Mouse (Mus musculus) CH12.LX (cell line): ENCODE results near the gene Cd81. TPM values are rescaled to one million over a fixed set of nuclear protein-coding genes. Genes with fewer than 3 reads are reported as not detected.
A peak's percentile ranks its signal among the peaks of the same experiment; 100 is the strongest.

Experiments used
- DNase-seq: peaks from one replicate; pipeline ENCODE4 v3.0.0-alpha.2; 2013; ENCODE audit errors: extremely low read depth
- H3K27ac ChIP-seq: 2 replicates; pipeline ENCODE4 v1.5.1; 2012; ENCODE audit warnings: low read depth, mild to moderate bottlenecking, control low read depth, moderate library complexity; ENCODE audit not compliant: insufficient read depth
- H3K27me3 ChIP-seq: replicated peaks from 2 replicates; pipeline ENCODE3; 2012; ENCODE audit warnings: inconsistent platforms
- H3K36me3 ChIP-seq, 2 experiments: replicated peaks in 1 of 2; 2 replicates each; pipeline versions ENCODE3 to v1.6.1; 2012; ENCODE audit warnings: inconsistent platforms in 1 of 2, low read length in 1 of 2, mild to moderate bottlenecking in 1 of 2, mixed read lengths in 1 of 2, moderate library complexity in 1 of 2; ENCODE audit not compliant: control insufficient read depth in 1 of 2, insufficient read depth in 1 of 2
- H3K4me1 ChIP-seq, 2 experiments: 2 replicates each; pipeline ENCODE4 v1.6.1; 2012; ENCODE audit warnings: inconsistent platforms in 1 of 2, moderate library complexity in 1 of 2; ENCODE audit not compliant: insufficient read depth in 2 of 2, control insufficient read depth in 1 of 2
- H3K4me2 ChIP-seq: 2 replicates; pipeline ENCODE4 v1.6.1; 2012; ENCODE audit warnings: low read depth, mild to moderate bottlenecking, control low read depth; ENCODE audit not compliant: poor library complexity, insufficient read depth, severe bottlenecking
- H3K4me3 ChIP-seq, 3 experiments: fragments of 150-350 bp in 1 of 3; sonication (generic) in 1 of 3; replicated peaks in 1 of 3; 2 replicates each; pipeline versions ENCODE3 to v1.5.1; 2011 to 2012; ENCODE audit warnings: low read depth in 2 of 3, low read length in 2 of 3, mild to moderate bottlenecking in 2 of 3, moderate library complexity in 2 of 3, control low read depth in 1 of 3, improper control_type of control experiment in 1 of 3, inconsistent platforms in 1 of 3, mixed read lengths in 1 of 3; ENCODE audit not compliant: poor library complexity in 1 of 3
- H3K79me2 ChIP-seq: replicated peaks from 2 replicates; pipeline ENCODE4 v1.6.1; 2012; ENCODE audit warnings: mild to moderate bottlenecking, moderate library complexity; ENCODE audit not compliant: control insufficient read depth, poor library complexity, insufficient read depth, severe bottlenecking; ENCODE audit errors: extremely low read depth
- H3K9ac ChIP-seq: 2 replicates; pipeline ENCODE4 v1.6.1; 2012; ENCODE audit warnings: low read depth, mild to moderate bottlenecking, control low read depth, moderate library complexity; ENCODE audit not compliant: insufficient read depth
- H3K9me3 ChIP-seq: replicated peaks from 2 replicates; pipeline ENCODE3; 2012; ENCODE audit warnings: low read length, inconsistent platforms, mixed read lengths
- BHLHE40 ChIP-seq: IDR thresholded peaks from 2 replicates; pipeline ENCODE4 v1.6.1; 2011; ENCODE audit warnings: mild to moderate bottlenecking, low read depth, low read length, improper control_type of control experiment
- CHD1 ChIP-seq: IDR thresholded peaks from 2 replicates; pipeline ENCODE4 v1.6.1; 2012; ENCODE audit warnings: low read depth, low read length, improper control_type of control experiment, inconsistent platforms
- CHD2 ChIP-seq: IDR thresholded peaks from 2 replicates; pipeline ENCODE4 v1.6.1; 2011; ENCODE audit warnings: low read length, improper control_type of control experiment
- CTCF ChIP-seq, 2 experiments: IDR thresholded peaks in 1 of 2; conservative IDR thresholded peaks in 1 of 2; 2 replicates each; pipeline ENCODE4 v1.5.1; 2011 to 2012; ENCODE audit warnings: low read depth in 2 of 2, low read length in 2 of 2, improper control_type of control experiment in 1 of 2, inconsistent platforms in 1 of 2, mild to moderate bottlenecking in 1 of 2, moderate library complexity in 1 of 2
- EP300 ChIP-seq: IDR thresholded peaks from 2 replicates; pipeline ENCODE4 v1.6.1; 2011; ENCODE audit warnings: low read length, improper control_type of control experiment
- ETS1 ChIP-seq: conservative IDR thresholded peaks from 2 replicates; pipeline ENCODE4 v1.6.1; 2012; ENCODE audit warnings: low read depth, mild to moderate bottlenecking, inconsistent platforms, low read length, improper control_type of control experiment, moderate library complexity
- GABPA ChIP-seq: IDR thresholded peaks from 2 replicates; pipeline ENCODE4 v1.6.1; 2012; ENCODE audit warnings: low read depth, low read length, improper control_type of control experiment, inconsistent platforms; ENCODE audit not compliant: insufficient replicate concordance
- HCFC1 ChIP-seq: IDR thresholded peaks from 2 replicates; pipeline ENCODE4 v1.6.1; 2012; ENCODE audit warnings: low read depth, mild to moderate bottlenecking, inconsistent platforms, low read length, improper control_type of control experiment
- IRF4 ChIP-seq: IDR thresholded peaks from 2 replicates; pipeline ENCODE4 v1.6.1; 2014; ENCODE audit warnings: low read depth, mild to moderate bottlenecking, inconsistent platforms, low read length, improper control_type of control experiment
- JUND ChIP-seq: conservative IDR thresholded peaks from 2 replicates; pipeline ENCODE4 v1.6.1; 2011; ENCODE audit warnings: low read depth, low read length, improper control_type of control experiment
- KAT2A ChIP-seq: IDR thresholded peaks from 2 replicates; pipeline ENCODE4 v1.6.1; 2012; ENCODE audit warnings: low read length, improper control_type of control experiment, inconsistent platforms; ENCODE audit not compliant: insufficient replicate concordance
- MAFK ChIP-seq: IDR thresholded peaks from 2 replicates; pipeline ENCODE4 v1.6.1; 2011; ENCODE audit warnings: low read length, improper control_type of control experiment; ENCODE audit not compliant: insufficient replicate concordance
- MAX ChIP-seq: IDR thresholded peaks from 2 replicates; pipeline ENCODE4 v1.6.1; 2011; ENCODE audit warnings: low read length, improper control_type of control experiment
- MAZ ChIP-seq: IDR thresholded peaks from 2 replicates; pipeline ENCODE4 v1.6.1; 2012; ENCODE audit warnings: low read depth, mild to moderate bottlenecking, inconsistent platforms, low read length, improper control_type of control experiment, moderate library complexity
- MEF2A ChIP-seq: IDR thresholded peaks from 2 replicates; pipeline ENCODE4 v1.6.1; 2014; ENCODE audit warnings: low read depth, mild to moderate bottlenecking, inconsistent platforms, low read length, improper control_type of control experiment, borderline replicate concordance
- NELFE ChIP-seq: IDR thresholded peaks from 2 replicates; pipeline ENCODE4 v1.6.1; 2011; ENCODE audit warnings: low read depth, low read length, improper control_type of control experiment
- PAX5 ChIP-seq: IDR thresholded peaks from 2 replicates; pipeline ENCODE4 v1.6.1; 2012; ENCODE audit warnings: low read length, inconsistent platforms, mixed read lengths
- POLR2A ChIP-seq: IDR thresholded peaks from 2 replicates; pipeline ENCODE4 v1.6.1; 2011; ENCODE audit warnings: low read depth, mild to moderate bottlenecking, improper control_type of control experiment, low read length
- POLR2AphosphoS2 ChIP-seq: IDR thresholded peaks from 2 replicates; pipeline ENCODE4 v1.6.1; 2011; ENCODE audit warnings: low read depth, low read length, improper control_type of control experiment
- RAD21 ChIP-seq: IDR thresholded peaks from 2 replicates; pipeline ENCODE4 v1.6.1; 2011; ENCODE audit warnings: low read depth, mild to moderate bottlenecking, low read length, improper control_type of control experiment, moderate library complexity
- RCOR1 ChIP-seq: conservative IDR thresholded peaks from 2 replicates; pipeline ENCODE4 v1.6.1; 2012; ENCODE audit warnings: low read depth, mild to moderate bottlenecking, inconsistent platforms, low read length, improper control_type of control experiment
- SIN3A ChIP-seq: IDR thresholded peaks from 2 replicates; pipeline ENCODE4 v1.6.1; 2012; ENCODE audit warnings: low read length, improper control_type of control experiment, inconsistent platforms
- SMC3 ChIP-seq: IDR thresholded peaks from 2 replicates; pipeline ENCODE4 v1.6.1; 2011; ENCODE audit warnings: low read depth, low read length, improper control_type of control experiment
- TBP ChIP-seq: conservative IDR thresholded peaks from 2 replicates; pipeline ENCODE4 v1.6.1; 2011; ENCODE audit warnings: low read depth, low read length, improper control_type of control experiment
- TCF12 ChIP-seq: IDR thresholded peaks from 2 replicates; pipeline ENCODE4 v1.6.1; 2014; ENCODE audit warnings: low read depth, mild to moderate bottlenecking, inconsistent platforms, low read length, improper control_type of control experiment
- UBTF ChIP-seq: IDR thresholded peaks from 2 replicates; pipeline ENCODE4 v1.6.1; 2012; ENCODE audit warnings: low read depth, mild to moderate bottlenecking, inconsistent platforms, low read length, improper control_type of control experiment, moderate library complexity
- USF2 ChIP-seq: conservative IDR thresholded peaks from 2 replicates; pipeline ENCODE4 v1.6.1; 2011; ENCODE audit warnings: low read depth, low read length, improper control_type of control experiment
- ZC3H11A ChIP-seq: IDR thresholded peaks from 2 replicates; pipeline ENCODE4 v1.6.1; 2012; ENCODE audit warnings: low read depth, mild to moderate bottlenecking, inconsistent platforms, low read length, improper control_type of control experiment
- ZKSCAN1 ChIP-seq: IDR thresholded peaks from 2 replicates; pipeline ENCODE4 v1.6.1; 2012; ENCODE audit warnings: low read depth, inconsistent platforms, low read length, improper control_type of control experiment, borderline replicate concordance
- ZMIZ1 ChIP-seq: IDR thresholded peaks from 2 replicates; pipeline ENCODE4 v1.6.1; 2012; ENCODE audit warnings: low read depth, mild to moderate bottlenecking, inconsistent platforms, low read length, improper control_type of control experiment
- dilution Hi-C: fragments of 300-500 bp; cut with MboI; formaldehyde crosslinking; loops from 2 replicates; pipeline ENCODE4 v1.14.3; 2020; ENCODE audit warnings: low sequenced_read_pairs; ENCODE audit not compliant: extremely low pct_unique_long_range_greater_than_20kb, extremely low pct_ligation_motif_present
- in situ Hi-C: fragments of 300-500 bp; cut with MboI; formaldehyde crosslinking; loops from 3 replicates; pipeline ENCODE4 v1.14.3; 2019; ENCODE audit warnings: low sequenced_read_pairs, low pct_ligation_motif_present, low pct_unique_long_range_greater_than_20kb, mixed read lengths
- polyA plus RNA-seq: library from polyadenylated mRNA; unstranded; fragments of >175 nt; gene quantifications from 2 replicates; pipeline ENCODE4 v1.2.1, GENCODE M21; 2012; ENCODE audit warnings: low read depth; ENCODE audit not compliant: insufficient read length
- total RNA-seq, 2 experiments: library from RNA; depleted of rRNA; stranded (reverse); fragments of 300-350 nt in 1 of 2; fragments of >200 nt in 1 of 2; gene quantifications; 2 replicates each; pipeline ENCODE4 v1.2.3; 2012 to 2014

The Cd81 gene
- total and polyA plus RNA-seq, 3 experiments: 318 to 352 (median 327) TPM

- Histone ChIP-seq H3K36me3 (peaks cover 0 to 8% of the 10 kb centered on the region in 2 experiments), H3K27ac (no peak overlapping the region), H3K4me2 (no peak overlapping the region), H3K79me2 (no peaks in the 10 kb centered on the region), H3K4me1 (peaks cover 21 to 37% of the 10 kb centered on the region in 2 experiments), H3K9me3 (no peaks in the 10 kb centered on the region), H3K4me3 (no peak overlapping the region), H3K9ac (no peak overlapping the region), H3K27me3 (no peaks in the 10 kb centered on the region)
- no peak for DNase-seq
- dilution Hi-C loops (no loop called here), in situ Hi-C loops (no loop called here)
- TF ChIP-seq ZKSCAN1 (no peak), UBTF (no peak), JUND (no peak), BHLHE40 (no peak), IRF4 (no peak), POLR2A (no peak), CHD1 (no peak), SMC3 (no peak), CHD2 (no peak), USF2 (no peak), PAX5 (no peak), RCOR1 (no peak), SIN3A (no peak), RAD21 (no peak), MEF2A (no peak), ZC3H11A (no peak), MAFK (no peak), NELFE (no peak), CTCF (conservative IDR thresholded peaks at IDR 0.05 in 1 of 2, IDR thresholded peaks at IDR 0.05 in 1 of 2; ENCODE audit: low read depth in 2 of 2, low read length in 2 of 2) (no peak), POLR2AphosphoS2 (no peak)
These were observed 17.8 kb upstream of the Cd81 start for GRCm38 (mm10) chr7:143034519-143035450.

DNA sequence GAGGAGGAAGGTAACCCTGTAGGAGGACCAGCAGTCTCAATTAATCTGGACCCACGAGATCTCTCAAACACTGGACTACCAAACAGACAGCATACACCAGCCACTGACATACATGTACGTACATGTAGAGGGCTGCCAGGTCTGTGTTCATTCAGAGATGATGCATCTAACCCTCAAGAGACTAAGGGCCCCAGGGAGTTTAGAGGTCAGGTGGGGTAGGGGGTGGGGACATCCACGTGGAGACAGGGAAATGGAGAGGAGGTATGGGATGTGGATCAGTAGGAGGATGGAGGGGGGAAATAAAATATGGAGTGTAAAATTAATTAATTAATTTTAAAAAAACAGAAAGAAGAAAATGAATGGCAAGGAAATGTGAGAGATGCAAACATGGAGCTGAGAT is 15.8 kb upstream of the Cd81 start:
- Histone ChIP-seq H3K9ac (0 out of 2 replicates have a peak overlapping the region, but pooled peaks have one; percentile 9), H3K4me1 (peaks cover 29 to 57% of the 10 kb centered on the region in 2 experiments), H3K79me2 (no peaks in the 10 kb centered on the region), H3K36me3 (peaks cover 0 to 8% of the 10 kb centered on the region in 2 experiments), H3K9me3 (no peaks in the 10 kb centered on the region), H3K27ac (peak overlapping the region; percentile 83), H3K27me3 (no peaks in the 10 kb centered on the region), H3K4me2 (peak overlapping the region; percentile 30), H3K4me3 (peak overlapping the region in 1 of 3 experiments; percentile 4)
- no peak for DNase-seq
- in situ Hi-C loops: no loop called here
- dilution Hi-C loops: no loop called here
- TF ChIP-seq NELFE (no peak), MAFK (no peak), ZMIZ1 (no peak), EP300 (no peak; the same call in 1 of the 2 replicates), SMC3 (no peak), ZKSCAN1 (no peak), RAD21 (no peak), UBTF (no peak), MAX (peak; percentile 32; the same call in 1 of the 2 replicates), USF2 (no peak), ETS1 (0 out of 2 replicates have a peak, but pooled peaks have one; percentile 17), POLR2A (no peak), CHD2 (no peak), TCF12 (no peak), MAZ (no peak), TBP (no peak), SIN3A (no peak), KAT2A (no peak), POLR2AphosphoS2 (no peak), GABPA (no peak), HCFC1 (no peak)
